ENCODE assay signal across 13 mouse cellular contexts in the genomic region with DNA sequence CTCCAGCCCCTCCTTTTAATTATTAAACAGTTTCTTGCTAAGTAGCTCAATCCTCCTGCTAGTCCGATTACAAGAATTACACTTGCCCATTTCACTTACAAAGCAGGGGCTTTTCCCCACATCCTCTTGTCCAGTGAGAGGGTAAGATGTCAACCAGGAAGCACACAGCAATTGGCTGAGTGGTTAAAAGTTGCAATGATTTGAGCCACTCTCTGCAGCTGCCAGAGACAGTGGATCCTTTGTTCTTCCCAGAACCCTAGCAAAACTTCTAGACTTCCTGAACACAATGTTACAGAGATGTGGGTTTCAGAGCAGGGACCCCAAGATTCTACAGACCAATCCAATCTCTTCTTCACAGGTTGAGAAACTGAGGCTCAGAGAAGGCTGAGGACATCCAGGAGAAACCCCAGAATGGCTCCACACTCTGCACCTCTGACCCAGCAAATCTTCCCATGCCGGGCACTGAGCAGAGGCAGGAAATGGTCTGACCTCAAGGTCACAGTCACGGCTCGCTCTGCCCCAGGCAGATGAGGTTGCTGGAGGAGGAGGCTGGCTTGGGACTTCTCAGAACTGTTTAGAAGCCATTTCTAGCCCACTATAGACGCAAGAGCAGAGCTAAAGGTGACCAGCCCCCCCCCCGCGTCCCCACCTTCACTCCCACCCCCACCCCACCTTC.
DNase-seq lines count a peak whose midpoint lies in the region; ATAC-seq lines count a peak whose summit lies in the region.
"Had no signal": no experiment of that assay in that cellular context is flagged by ENCODE, and none has a peak within 500 bp of the region (broad histone marks: within the 10 kb centered on the region; RNA-seq: fewer than 3 reads in every experiment).

No protein-coding gene starts in this region.

- intact Hi-C loops in gastrocnemius, postnatal 36 days (cut with DNase I) = no loop called here

- peak; percentile 47; the same call in 1 of the 2 replicates for ATAC-seq in kidney, embryonic 16.5 days (ENCODE audit: low FRiP score, low TSS enrichment)
- 0 out of 2 replicates have a peak, but pooled peaks have one; percentile 30 for ATAC-seq in embryonic facial prominence, embryonic 14.5 days (ENCODE audit: low read depth)

- H3K27me3 ChIP-seq in kidney, embryonic 16.5 days (ENCODE audit: insufficient read depth, low read length) = no peaks in the 10 kb centered on the region
- no peaks in the 10 kb centered on the region for H3K27me3 ChIP-seq in embryonic facial prominence, embryonic 14.5 days (replicated peaks; ENCODE audit: control insufficient read depth, insufficient read depth, low read length)
- H3K27me3 ChIP-seq in limb, embryonic 10.5 days (ENCODE audit: low read depth, poor library complexity, severe bottlenecking) = no peaks in the 10 kb centered on the region
- H3K27me3 ChIP-seq: heart, embryonic 15.5 days had no signal

- DNase-seq in kidney, adult 9 months = no peak
- DNase-seq in ZHBTc4 (ENCODE audit: low read depth, low spot score) = peak; percentile 22
- DNase-seq in embryonic facial prominence, embryonic 14.5 days (ENCODE audit: low spot score) = no peak
- DNase-seq in limb, embryonic 10.5 days (ENCODE audit: low spot score) = no peak
- no peak for DNase-seq in gastrocnemius, postnatal 36 days
- no peak for DNase-seq in frontal cortex, adult 2 months (ENCODE audit: extremely low spot score in 1 of 2, low spot score in 1 of 2)
- no peak for DNase-seq in thymus, postnatal 0 days (ENCODE audit: low spot score)
- DNase-seq: cerebellum, adult 18-20 months; gastrocnemius, adult 2 months; thymus, postnatal 36 days had no signal

- peak overlapping the region; percentile 51 for H3K27ac ChIP-seq in kidney, embryonic 16.5 days (ENCODE audit: low read length)
- no peak overlapping the region for H3K27ac ChIP-seq in embryonic facial prominence, embryonic 14.5 days (replicated peaks; ENCODE audit: low read depth, low read length)
- peak overlapping the region; percentile 85 for H3K27ac ChIP-seq in limb, embryonic 10.5 days
- H3K27ac ChIP-seq: gastrocnemius, adult 2 months; heart, embryonic 15.5 days had no signal

- no peaks in the 10 kb centered on the region; the same call in 1 of the 2 replicates for H3K9me3 ChIP-seq in kidney, embryonic 16.5 days (ENCODE audit: low read length)
- no peaks in the 10 kb centered on the region for H3K9me3 ChIP-seq in embryonic facial prominence, embryonic 14.5 days (ENCODE audit: control insufficient read depth, low read length)
- H3K9me3 ChIP-seq in limb, embryonic 10.5 days (replicated peaks) = no peaks in the 10 kb centered on the region
- H3K9me3 ChIP-seq: heart, embryonic 15.5 days had no signal

- 0 out of 2 replicates have a peak, but pooled peaks cover 5% of the 10 kb centered on the region for H3K36me3 ChIP-seq in kidney, embryonic 16.5 days (ENCODE audit: insufficient read depth, low read length)
- no peaks in the 10 kb centered on the region for H3K36me3 ChIP-seq in embryonic facial prominence, embryonic 14.5 days (ENCODE audit: control insufficient read depth, insufficient read depth, low read length)
- no peaks in the 10 kb centered on the region for H3K36me3 ChIP-seq in limb, embryonic 10.5 days
- H3K36me3 ChIP-seq: heart, embryonic 15.5 days had no signal

- 21% methylated on average over 7 of the region's 7 CpGs for WGBS in kidney, embryonic 16.5 days
- 8% methylated on average over 4 of the region's 7 CpGs for WGBS in embryonic facial prominence, embryonic 14.5 days
- WGBS in limb, embryonic 10.5 days = 36% methylated on average over 7 of the region's 7 CpGs

- H3K4me3 ChIP-seq in kidney, embryonic 16.5 days (ENCODE audit: low read length) = no peak overlapping the region
- no peak overlapping the region for H3K4me3 ChIP-seq in embryonic facial prominence, embryonic 14.5 days (ENCODE audit: low read depth, low read length)
- H3K4me3 ChIP-seq in limb, embryonic 10.5 days = no peak overlapping the region
- H3K4me3 ChIP-seq: erythroblast, embryonic 14.5 days; gastrocnemius, adult 2 months; heart, embryonic 15.5 days had no signal

- H3K4me1 ChIP-seq in kidney, embryonic 16.5 days (ENCODE audit: insufficient read depth, low read length) = peaks cover 32% of the 10 kb centered on the region
- no peaks in the 10 kb centered on the region for H3K4me1 ChIP-seq in embryonic facial prominence, embryonic 14.5 days (ENCODE audit: control insufficient read depth, insufficient read depth, low read length)
- H3K4me1 ChIP-seq in limb, embryonic 10.5 days = peaks cover 39% of the 10 kb centered on the region
- H3K4me1 ChIP-seq: heart, embryonic 15.5 days had no signal

- no peak overlapping the region for H3K4me2 ChIP-seq in kidney, embryonic 16.5 days (replicated peaks; ENCODE audit: low read depth, low read length)
- no peak overlapping the region for H3K4me2 ChIP-seq in embryonic facial prominence, embryonic 14.5 days (ENCODE audit: low read depth, low read length)
- H3K4me2 ChIP-seq: heart, embryonic 15.5 days had no signal

- H3K9ac ChIP-seq in kidney, embryonic 16.5 days (replicated peaks; ENCODE audit: low read length) = no peak overlapping the region
- H3K9ac ChIP-seq in embryonic facial prominence, embryonic 14.5 days (ENCODE audit: low read depth, low read length) = no peak overlapping the region
- H3K9ac ChIP-seq: heart, embryonic 15.5 days had no signal
